Mouse (Mus musculus) erythroblast, embryonic 14.5 days (primary cell): ENCODE data around the gene Gm49353. TPM values are rescaled to one million over a fixed set of nuclear protein-coding genes. Genes with fewer than 3 reads are reported as not detected.

Experiments
- H3K27me3 ChIP-seq: 2 replicates; pipeline ENCODE4 v1.6.1; 2012; ENCODE audit warnings: inconsistent platforms; ENCODE audit not compliant: control insufficient read depth
- H3K36me3 ChIP-seq: 2 replicates; pipeline ENCODE4 v1.6.1; 2012; ENCODE audit warnings: mild to moderate bottlenecking, inconsistent platforms; ENCODE audit not compliant: control insufficient read depth
- H3K4me1 ChIP-seq: 2 replicates; pipeline ENCODE4 v1.6.1; 2012; ENCODE audit warnings: inconsistent platforms; ENCODE audit not compliant: control insufficient read depth
- H3K4me3 ChIP-seq: replicated peaks from 2 replicates; pipeline ENCODE3; 2012; ENCODE audit warnings: moderate library complexity, mild to moderate bottlenecking, inconsistent platforms
- H3K9me3 ChIP-seq: 2 replicates; pipeline ENCODE4 v1.6.1; 2012; ENCODE audit warnings: low read length, inconsistent platforms, mixed read lengths; ENCODE audit not compliant: control insufficient read depth
- GATA1 ChIP-seq: IDR thresholded peaks from 2 replicates; pipeline ENCODE4 v1.6.1; 2012; ENCODE audit warnings: low read length, inconsistent platforms, mixed read lengths
- TAL1 ChIP-seq: IDR thresholded peaks from 3 replicates; pipeline ENCODE4 v1.6.1; 2012; ENCODE audit warnings: low read length, inconsistent platforms, mixed read lengths
- polyA plus RNA-seq: library from polyadenylated mRNA; stranded (reverse); fragments of >175 nt; gene quantifications from 2 replicates; pipeline ENCODE4 v1.2.3, GENCODE M21; 2012

The Gm49353 gene
- polyA plus RNA-seq, 1 experiment, result not detected

GRCm38 (mm10) chr10:29231208-29231607 lies 32.5 kb downstream of the Gm49353 start:
- Histone ChIP-seq H3K4me1 (no peaks in the 10 kb centered on the region), H3K4me3 (no peak overlapping the region), H3K27me3 (no peaks in the 10 kb centered on the region), H3K9me3 (no peaks in the 10 kb centered on the region), H3K36me3 (no peaks in the 10 kb centered on the region)
- TF ChIP-seq TAL1, result no peak
- no peak for TF ChIP-seq GATA1

Other genes starting within 250 kb of the Gm49353 start
- gene 2310057J18Rik, start 212.7 kb upstream of the Gm49353 start, polyA plus RNA-seq, result not detected in 2 replicates
- gene Soga3, start 55.1 kb upstream of the Gm49353 start, polyA plus RNA-seq, result not detected in 2 replicates
- not detected in 2 replicates for gene 9330159F19Rik, start 12.7 kb downstream of the Gm49353 start, polyA plus RNA-seq
- gene Echdc1, start 114.2 kb downstream of the Gm49353 start, polyA plus RNA-seq, result 0.13 and 0.29 TPM in 2 replicates
- gene Rnf146, start 163.5 kb downstream of the Gm49353 start, polyA plus RNA-seq, result 0.28 and 0.37 TPM in 2 replicates